Mouse (Mus musculus) right cerebral cortex, postnatal 14 days (tissue): ENCODE data around the gene Adam3.

Experiments
- DNase-seq: peaks from one replicate; pipeline ENCODE4 v3.0.0; 2022

Gene Adam3

GRCm38 (mm10) chr8:24725630-24726029 is at the start of gene Adam3:
Gene Adam3 (minus strand): TSS chr8:24725852.
- no peak for DNase-seq

DNA sequence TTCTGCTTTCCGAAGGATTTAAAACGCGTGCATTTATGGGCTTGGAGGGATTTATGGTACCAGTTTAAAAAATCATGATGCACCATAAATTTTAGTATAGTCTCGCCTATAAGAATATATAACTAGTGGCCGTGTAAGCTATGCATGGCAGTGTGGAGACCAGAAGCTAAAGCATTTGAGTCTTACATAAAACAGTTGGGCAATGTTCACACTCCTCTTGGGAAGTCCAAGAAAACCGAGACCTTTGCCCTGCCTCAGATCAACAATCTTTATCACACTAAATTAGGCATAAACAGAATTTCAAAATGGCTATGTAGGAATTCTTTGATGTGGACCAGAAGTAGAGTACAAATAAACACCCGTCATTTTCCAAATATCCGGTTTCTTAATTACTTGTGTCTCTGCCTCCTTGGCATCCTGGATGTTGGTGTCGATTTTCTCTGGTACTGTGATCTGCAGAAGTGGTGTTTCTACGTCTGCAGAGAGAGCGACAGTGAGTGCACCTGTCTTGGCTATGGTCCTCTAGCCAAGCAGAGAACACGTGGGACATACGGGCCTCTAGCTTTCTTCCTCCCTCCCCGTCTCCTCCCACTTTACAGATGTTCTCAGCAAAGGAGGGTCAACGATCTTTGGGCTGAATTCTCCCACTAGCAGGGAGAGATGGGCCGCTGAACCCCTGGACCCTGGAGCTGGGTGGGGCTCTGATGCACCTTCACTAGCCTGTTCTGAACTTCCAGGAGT is 596 bp downstream of the Adam3 start:
- no peak for DNase-seq
